Mouse (Mus musculus) kidney, adult 9 months (tissue): Measurements from ENCODE around the gene Nr2c2.
"Not testable (repeated sequence)": the region's sequence is repeated elsewhere in the genome, so short reads cannot be mapped to it uniquely, and the experiment has no call there.

Experiments used
- DNase-seq: peaks from one replicate; pipeline ENCODE4 v3.0.0; 2022

Gene Nr2c2

DNA sequence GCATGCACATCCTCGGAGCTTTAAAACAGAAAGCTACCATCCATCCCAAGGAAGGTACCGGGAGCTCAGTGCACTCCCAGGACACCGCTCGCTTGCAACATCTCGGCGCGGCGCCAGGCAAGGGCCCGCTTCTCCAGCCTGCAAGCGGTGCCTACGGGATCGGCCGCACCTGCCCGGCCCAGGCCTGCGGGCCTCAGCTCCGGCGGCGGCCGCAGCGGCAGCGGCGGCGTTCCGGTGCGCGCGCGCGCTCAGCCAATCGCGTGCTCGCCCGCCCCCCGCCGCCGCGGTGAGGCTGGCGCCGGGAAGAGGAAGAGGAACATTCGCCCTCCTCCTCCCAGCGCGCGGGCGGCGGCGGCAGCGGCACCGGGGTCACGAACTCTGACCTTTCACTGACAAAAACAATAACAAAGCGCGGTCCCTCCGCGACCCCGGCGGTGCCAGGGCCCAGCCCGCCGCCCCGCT, at the start of gene Nr2c2:
TSS of gene Nr2c2 (plus strand) at position 261 of the 462 bp plus-strand sequence.
- peak; percentile 87 for DNase-seq

DNA sequence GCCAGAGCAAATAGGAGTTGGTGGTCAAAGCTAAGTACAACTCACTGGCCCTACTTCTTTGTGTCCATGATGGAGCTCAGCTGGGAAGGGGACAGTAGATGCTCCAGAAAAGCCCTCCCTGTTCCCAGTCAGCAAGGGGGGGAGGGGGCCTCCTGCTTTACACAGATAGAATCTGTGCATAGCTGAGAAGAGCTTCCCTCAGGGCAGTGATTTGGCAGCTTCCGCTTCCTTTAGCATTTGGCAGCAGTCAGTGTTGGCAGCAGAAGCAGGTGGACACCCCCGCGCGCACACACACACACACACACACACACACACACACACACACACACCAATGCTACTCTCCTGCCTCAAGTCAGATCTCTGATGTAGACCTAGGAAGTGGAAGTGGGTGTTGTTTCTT, 49.1 kb upstream of the Nr2c2 start:
- DNase-seq = peak; percentile 50

DNA sequence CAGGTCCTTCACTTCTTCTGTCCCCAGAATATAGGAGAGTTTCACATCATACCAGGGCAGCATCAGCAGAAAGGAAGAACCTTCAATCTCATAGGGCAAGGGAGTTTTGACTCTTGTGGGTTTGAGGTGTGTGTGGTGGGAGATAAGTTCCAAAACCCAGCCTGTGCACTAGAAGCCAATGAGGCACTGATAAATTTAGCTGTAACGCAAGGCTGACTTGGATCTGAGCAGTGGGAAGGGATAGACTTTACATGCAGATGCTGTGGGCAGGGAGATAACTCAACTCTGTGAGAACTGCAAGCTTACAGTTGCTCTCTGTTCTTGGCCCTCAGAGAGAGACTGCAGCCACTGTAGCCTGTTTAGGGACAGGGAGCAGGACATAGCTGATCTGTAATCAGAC, 48.3 kb upstream of the Nr2c2 start:
- no peak for DNase-seq

DNA sequence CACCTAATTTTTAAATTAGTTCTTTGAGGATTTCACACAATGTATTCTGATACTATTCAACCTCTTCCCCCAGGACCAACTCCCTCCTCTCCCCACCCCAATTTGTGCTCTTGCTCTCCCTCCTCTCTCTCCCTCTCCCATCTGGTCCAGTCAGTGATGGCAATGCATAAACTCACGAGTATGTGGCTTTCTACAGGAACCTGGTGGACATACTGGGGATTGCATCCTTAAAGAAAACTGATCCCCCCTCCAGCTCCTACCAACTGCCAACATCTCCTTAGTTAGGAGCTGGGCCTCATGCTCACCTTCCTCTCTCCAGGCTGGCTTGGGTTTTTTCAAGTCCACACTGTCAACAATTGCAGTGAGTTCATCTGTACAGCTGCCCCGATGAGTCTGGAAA, 33.4 kb upstream of the Nr2c2 start:
- DNase-seq = no peak

DNA sequence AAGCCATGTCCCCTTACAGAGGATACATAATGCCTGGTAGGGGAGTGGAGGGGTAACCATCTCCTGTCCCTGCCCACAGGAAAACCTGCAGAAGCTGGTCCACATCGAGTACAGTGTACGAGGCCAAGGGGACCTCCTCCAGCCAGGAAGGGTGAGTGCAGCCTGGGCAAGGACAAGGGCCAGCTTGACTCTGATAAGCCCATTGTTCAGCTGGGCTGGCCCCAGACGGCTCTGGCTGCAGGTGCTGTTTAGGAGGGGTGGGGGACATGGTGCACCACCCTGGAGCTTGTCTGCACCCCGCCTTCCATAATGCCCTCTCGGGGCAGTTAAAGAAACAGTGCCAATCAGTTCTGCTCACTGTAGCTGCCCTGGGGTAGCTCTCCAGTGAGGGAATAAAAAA, 29.5 kb upstream of the Nr2c2 start:
- no peak for DNase-seq

DNA sequence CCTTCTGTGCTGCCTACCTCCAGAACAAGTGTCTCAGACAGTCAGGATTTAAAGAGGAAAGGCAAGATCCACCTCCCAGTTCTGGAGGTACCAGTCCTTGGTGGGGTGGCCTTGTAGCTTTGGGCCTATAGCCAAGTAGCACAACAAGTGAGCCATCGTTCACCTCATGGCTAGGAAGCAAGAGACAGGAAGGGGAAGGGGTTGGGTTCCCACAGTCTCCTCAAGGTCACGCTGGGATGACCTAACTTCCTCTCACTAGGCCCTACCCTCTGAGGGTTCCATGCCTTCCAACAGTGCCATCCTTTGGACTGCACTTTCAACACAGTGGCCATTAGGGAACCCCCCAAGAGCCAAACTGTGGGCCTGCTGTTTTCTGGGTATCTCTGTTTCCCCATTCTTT, 27.7 kb upstream of the Nr2c2 start:
- peak; percentile 43 for DNase-seq

DNA sequence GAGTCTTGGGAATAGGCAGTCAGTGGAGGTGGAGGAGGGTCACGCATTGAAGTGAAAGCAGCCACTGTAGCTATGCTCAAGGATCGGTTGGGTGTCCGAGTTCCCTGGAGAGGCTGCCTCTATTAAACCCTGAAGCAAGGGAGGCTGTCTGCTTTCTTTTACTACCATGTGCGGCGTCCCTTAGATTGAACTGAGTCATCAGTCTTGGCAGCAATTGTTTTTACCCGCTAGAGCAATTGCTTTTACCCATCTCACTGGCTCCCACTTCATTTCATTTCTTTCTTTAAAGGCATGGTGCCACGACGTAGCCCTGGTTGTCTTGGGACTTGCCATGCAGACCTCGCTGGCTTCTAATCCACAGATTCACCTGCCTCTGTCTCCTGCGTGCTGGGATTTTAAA, 27.1 kb upstream of the Nr2c2 start:
- DNase-seq = no peak

DNA sequence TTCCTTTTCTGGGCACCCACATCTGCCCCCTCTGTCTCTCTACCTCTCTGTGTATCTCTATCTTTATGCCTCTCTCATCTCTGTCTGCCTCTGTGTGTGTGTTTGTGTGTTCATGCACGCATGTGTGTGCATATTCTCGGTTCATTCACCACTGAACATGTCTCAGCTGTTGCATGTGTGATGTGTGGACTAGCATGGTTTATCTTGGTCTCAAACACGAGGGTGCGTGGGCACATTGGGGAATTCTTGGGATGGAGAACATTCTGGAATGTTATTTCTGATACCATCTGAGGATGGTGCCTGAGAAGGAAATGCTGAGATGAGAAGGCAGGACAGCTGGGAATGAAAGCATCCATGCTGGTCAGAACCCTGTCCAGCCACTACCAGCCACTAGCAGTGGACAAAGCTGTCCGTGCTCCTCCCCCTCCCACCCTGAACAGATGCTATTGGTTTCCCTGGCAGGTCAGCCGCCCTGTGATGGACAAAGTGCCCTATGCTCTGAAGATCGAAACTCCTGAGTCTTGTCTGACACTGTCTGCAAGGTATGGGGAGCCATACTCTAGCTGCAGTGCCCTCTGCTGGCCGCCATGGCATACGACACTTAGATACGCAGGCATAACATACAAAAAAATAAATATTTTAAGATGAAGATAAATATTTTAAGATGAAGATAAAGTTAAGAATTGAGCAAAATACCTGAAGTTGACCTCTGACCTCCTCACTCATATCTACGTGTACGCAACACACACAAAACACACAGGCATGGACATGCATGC, 25.3 kb upstream of the Nr2c2 start:
- DNase-seq = peak; percentile 42

DNA sequence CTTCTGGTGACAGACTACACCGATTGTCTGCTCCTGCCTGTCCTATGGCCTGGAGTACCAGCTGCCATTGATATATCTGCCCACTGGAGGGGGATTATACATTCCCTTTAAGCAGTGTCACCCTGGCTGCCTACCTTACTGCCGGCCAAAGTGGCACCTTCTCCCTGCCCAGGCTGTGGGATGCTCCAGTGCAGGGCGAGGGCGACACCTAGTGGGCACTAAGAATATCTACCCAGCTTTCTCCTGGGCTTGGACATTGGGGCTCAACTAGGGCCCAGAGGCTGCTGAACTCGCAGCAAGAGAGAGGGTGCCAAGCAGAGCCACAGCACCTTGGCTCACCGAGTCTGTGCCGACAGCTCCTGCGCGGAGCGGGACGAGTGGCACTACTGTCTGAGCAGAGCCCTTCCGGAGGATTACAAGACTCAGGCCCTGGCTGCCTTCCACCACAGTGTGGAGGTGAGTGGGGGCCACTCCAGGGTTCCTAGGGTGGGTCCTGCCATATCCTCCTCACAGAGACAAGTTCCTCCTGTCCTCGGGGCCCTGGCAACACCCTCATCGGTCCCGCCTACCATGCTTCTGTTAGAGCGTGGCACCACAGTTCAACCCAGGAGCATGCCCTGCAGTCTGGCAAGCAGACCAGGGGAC, 23.9 kb upstream of the Nr2c2 start:
- peak; percentile 72 for DNase-seq

DNA sequence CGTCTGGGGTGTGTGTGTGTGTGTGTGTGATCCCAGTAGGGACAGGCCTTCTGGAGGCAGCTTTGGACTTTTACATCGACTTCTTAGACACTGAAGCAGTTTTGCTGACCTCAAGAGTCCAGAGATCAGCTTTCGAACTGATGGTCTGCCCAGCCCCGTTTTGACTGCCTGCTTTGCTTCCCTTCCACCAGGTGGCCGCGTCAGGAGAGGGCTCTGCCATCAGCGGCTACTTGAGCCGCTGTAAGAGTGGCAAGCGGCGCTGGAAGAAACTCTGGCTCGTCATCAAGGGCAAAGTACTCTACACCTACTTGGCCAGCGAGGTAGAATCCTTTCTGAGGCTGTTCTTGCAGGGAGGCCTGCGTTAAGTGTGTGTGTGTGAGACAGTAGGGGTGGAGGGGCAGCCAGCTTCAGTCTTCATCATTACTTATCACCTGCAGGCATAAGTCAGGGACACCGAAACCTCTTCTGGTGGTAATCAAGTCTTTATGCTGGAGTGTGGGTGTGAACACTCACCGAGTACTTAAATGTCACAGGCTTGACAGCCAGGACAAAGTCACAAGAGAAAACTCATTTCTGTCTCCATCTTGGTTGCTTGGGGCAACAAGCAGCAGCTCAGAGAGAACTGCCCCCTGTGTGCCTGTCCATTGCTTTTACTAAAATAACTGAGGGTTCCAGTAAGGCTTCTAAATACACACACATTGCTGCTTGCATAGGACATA, 19.9 kb upstream of the Nr2c2 start:
- peak; percentile 82 for DNase-seq

DNA sequence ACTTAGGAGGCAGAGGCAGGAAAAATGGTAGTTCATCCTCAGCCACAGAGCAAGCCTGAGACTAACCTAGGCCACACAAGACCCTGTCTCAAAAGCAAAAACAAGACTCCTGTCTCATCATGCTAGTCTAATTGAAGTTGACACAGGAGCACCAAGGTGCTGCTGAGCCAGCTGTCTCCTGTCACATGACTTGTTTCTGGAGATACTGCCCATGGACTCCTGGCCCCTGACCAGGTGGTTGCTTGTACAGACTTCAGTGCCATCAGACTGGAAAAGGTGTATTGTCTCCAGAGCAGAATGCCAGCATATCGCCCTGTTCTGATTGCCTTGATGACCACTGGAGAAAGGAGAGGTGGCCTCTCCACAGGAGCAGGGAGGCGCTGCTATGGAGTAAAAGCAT, 10.5 kb upstream of the Nr2c2 start:
- DNase-seq = no peak

DNA sequence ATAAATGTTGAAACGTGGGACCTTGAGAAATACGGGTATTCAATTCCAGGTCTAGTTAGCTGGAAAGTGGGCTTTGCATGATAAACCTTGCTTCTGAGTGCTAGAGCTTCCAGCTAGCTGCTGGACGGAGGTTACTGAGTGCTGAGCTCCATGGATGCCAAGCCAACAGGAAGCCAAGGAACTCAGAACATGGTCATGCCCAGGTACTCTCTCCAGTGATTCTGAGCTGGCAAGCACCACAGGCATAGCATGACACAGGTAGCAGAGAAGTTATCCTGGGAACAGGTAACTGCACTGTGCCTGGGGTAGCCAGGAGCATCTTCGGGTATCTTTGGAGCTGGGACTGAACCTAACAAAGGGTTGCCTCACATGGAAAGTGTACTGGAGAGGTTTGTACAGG, 8.4 kb upstream of the Nr2c2 start:
- DNase-seq = no peak

DNA sequence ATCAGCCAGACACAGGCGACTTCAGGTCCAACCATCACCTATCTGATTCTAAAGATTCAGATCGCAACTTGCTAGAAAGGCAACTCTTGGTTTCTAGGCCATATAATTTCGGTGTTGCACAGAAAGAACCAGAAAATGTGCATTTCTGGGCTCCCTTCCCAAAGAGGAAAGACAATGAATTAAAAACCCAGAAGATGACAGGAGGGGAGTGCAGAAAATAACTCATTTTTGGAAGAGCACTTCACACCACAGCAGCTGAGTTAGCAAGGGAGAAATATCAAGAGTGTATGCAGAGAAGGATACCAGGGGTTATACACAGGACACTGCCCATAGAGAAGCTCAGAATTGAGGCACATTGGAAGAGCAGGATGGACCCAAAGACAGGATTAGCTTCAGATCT, 6.3 kb upstream of the Nr2c2 start:
- DNase-seq = no peak

DNA sequence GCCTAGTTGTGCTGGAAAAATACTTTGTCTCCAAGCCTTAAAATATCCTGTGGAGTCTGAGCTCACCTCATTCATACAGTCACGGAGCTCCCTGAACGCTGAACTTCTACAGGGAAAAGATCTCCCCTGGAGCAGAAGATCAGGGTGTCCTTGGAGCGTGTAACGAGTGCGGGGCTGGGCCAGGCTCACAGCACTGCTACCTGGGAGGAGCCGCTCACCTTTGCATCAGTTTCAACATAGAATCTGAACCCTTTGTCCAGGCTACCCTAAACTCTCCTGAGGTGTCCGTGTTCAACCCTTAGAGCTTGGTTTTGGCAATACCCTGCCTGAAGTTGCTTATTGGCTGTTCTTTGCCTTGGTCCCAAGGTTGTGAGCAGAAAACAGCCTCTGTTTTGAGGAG, 2.0 kb upstream of the Nr2c2 start:
- not testable (repeated sequence) for DNase-seq

DNA sequence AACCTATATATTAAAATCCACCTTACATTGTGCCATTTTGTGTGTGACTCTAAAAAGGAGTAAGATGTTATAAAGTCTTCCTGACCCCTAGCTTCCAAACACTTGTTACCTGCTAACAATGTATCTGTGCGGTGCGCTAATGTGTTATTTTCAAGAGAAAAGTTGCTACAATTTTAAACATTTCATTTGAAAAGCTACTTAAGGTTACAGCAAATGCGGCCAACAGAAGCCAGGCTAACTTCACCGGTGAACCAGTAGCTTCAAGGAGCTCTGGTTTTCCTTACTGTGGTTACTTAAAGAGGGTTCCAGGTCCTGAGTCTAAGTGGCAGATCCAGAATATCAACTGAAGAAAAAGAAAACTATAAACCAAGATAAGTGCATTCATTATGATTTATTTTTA, 1.2 kb upstream of the Nr2c2 start:
- no peak for DNase-seq

DNA sequence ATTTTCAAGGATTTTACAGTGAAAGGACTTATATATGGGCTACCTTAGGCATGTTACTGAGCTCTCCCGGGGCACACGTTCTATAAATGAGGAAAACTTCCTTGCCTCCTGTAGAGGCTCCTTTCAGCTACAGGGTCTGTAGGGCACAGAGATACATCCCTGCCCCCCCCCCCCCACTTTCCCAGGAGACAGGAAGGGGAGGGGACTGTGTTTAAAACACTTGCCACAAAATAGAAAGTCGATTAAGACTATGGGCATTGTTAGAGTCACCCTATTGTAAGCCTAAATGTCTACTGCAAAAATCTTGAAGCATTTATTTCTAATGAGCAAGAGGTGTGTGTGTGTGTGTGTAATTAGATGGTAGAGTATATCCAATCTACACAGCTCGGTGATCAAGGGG, 693 bp upstream of the Nr2c2 start:
- no peak for DNase-seq

DNA sequence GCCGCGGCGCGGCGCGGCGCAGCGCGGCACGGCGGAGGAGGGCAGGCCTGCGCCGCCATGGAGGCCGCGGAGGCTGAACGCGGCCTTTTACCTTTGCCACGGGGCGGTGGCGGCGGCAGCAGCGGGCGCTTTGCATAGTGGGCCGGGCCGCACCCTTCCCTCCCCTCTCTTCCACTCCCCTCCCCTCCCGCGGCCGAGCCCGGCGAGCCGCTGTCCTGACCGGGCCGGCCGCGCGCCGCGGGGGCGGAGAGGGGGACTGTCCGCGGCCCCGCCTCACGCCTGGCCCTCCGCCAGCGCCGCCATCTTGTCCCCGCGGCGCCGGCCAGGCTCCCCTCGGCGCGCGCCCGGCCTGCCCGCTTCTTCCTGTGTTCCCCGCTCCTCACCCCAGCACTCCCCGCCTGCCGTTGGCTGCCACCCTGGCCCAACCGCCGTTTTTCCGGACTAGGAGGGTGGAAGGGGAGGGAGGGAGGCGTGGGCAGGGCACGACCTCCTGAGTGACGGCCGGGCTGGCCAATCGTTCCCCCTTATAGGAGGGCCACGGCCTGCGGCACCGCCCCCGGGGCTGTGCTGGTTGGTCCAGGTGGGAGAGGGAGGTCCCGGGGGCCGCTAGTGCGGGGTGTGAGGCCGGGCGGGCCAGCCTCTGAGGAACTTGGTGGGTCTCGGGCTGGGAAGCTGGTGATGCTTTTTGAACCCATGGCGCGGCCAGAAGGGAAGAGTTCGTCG, 738 bp downstream of the Nr2c2 start:
- DNase-seq = peak; percentile 100

DNA sequence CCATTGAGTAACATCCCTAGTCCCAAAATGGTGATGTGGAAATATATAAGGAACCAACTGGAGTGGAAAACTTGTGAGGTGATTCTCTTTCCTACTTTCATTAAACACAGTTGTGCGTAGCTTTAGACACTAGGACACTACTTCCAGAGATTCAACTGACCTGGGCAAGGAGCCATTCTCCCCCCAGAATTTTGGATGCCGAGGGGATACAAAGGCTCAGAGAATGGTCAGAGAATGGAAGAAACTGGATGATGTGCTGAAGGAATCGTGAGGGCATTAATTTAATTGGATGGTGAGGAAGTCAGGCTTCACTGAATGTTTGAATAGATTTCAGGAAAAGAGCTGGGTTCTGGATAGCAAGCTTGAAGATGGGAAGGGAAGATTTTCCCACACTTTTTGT, 1.5 kb downstream of the Nr2c2 start:
- no peak for DNase-seq

DNA sequence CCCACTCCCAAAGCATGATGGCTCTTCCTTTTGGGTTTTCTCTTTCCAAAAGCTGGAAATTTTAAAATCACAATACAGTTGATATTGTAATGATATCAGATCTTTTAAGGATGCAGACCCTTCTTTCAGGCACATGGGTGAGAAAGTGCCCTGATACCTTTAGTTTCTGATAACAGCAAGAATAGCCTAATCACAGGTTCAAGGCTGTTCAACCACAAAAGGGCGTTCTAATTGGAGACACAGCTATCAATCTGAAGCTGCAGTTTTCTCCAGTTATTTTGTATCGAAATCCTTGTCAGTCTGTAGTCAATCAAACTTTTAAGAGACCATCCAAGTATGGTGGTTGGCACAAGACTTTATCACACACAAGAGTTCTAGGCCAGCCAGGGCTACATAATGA, 2.7 kb downstream of the Nr2c2 start:
- no peak for DNase-seq

DNA sequence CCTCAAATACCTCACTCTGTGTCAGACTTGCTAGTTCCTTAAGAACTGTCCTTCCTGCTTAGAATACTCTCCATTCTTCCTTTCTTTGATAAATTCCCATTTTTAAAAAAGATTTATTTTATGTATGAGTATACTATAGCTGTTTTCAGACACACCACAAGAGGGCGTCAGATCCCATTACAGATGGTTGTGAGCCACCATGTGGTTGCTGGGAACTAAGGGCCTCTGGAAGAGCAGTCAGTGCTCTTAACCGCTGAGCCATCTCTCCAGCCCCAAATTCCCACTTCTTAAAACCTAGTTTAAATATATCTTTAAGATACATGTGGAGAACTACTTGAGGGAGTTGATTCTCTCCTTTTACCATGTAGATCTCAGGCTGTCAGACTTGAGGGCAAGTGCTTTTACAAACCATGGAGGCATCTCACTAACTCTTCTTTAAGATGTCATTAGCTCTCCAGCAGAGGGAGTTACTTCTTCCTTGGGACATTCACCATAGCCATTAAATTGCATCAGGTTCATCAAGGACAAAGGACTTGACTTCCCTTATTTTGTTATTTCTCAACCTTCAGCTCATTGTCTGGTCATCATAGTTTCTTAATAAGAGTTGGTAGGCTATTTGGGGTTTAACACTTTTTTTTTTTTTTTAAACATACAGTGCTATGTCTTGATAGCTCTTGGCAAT, 9.6 kb downstream of the Nr2c2 start:
- DNase-seq = no peak

DNA sequence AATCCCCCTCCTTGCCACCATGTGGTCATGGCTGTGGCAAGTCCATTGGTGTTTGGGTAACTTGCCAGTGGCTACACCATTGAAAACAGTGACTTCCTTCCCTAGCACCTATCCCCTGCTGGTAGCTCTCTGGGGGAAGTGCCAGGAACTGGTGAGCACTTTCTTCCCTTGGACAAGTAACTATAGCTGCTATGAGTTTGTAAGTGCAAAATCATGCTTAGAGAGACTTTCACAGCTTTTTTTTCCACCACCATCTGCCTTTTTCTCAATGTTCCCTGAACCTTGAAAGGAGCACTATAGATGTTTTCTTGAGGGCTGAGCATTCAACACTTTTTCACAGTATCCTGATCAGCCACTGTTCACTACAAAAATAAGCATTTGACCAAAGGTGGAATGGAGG, 33.4 kb downstream of the Nr2c2 start:
- DNase-seq = no peak

DNA sequence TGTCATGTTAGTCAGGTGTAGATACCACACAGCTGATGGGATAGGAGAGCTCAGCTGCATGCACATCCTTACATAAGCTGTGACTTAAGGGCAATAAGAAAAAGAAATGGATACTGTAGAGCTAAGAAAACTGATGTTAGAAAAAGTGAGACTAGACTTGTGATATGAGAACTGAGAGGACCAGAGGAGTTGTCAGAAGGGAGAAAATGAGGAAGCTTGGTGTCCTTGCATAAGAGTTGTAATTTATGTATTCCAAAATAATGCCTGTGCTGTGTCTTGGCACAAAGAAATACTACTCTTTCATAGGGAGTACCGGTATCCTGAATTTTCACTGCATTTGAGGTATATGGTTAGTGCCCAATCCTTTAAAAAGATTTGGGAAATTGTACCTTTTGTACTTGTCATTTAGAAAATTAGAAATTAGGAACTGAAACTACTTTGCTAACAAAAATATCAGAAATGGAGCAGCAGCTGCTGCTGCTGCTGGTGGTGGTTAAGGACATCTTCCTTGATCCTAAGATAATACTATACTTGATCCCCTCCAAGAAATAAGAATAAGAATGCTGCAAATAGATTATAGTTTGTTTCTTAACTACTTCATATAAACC, 35.8 kb downstream of the Nr2c2 start:
- no peak for DNase-seq
